Mouse (Mus musculus) spleen, adult 2 months (tissue): Measurements from ENCODE around the gene Bbs10. TPM values are rescaled to one million over a fixed set of nuclear protein-coding genes. Genes with fewer than 3 reads are reported as not detected.

Source experiments
- DNase-seq, 2 experiments: peaks; one replicate each; pipeline versions ENCODE4 v3.0.0 to v3.0.0-alpha.2; 2012 to 2021; ENCODE audit warnings: low spot score in 2 of 2, low read depth in 1 of 2
- H3K27ac ChIP-seq: fragments of 200-500 bp; 2 replicates; pipeline ENCODE4 v1.5.1; 2012; ENCODE audit warnings: low read length, inconsistent platforms; ENCODE audit not compliant: insufficient read depth
- H3K27me3 ChIP-seq: fragments of 200-500 bp; 2 replicates; pipeline ENCODE4 v1.6.1; 2012; ENCODE audit warnings: mild to moderate bottlenecking, moderate library complexity, low read length, inconsistent platforms; ENCODE audit not compliant: control insufficient read depth, insufficient read depth
- H3K36me3 ChIP-seq: fragments of 200-500 bp; 2 replicates; pipeline ENCODE4 v1.6.1; 2012; ENCODE audit warnings: mild to moderate bottlenecking, low read length, inconsistent platforms; ENCODE audit not compliant: control insufficient read depth, insufficient read depth
- H3K4me1 ChIP-seq: fragments of 200-500 bp; 2 replicates; pipeline ENCODE4 v1.6.1; 2011; ENCODE audit warnings: inconsistent platforms; ENCODE audit not compliant: control insufficient read depth, insufficient read depth, insufficient read length
- H3K4me3 ChIP-seq: fragments of 200-500 bp; 2 replicates; pipeline ENCODE4 v1.5.1; 2011; ENCODE audit warnings: mild to moderate bottlenecking, inconsistent platforms; ENCODE audit not compliant: insufficient read depth, insufficient read length; ENCODE audit errors: extremely low read depth
- CTCF ChIP-seq: fragments of 200-500 bp; IDR thresholded peaks from 2 replicates; pipeline ENCODE4 v1.5.1; 2011; ENCODE audit warnings: mild to moderate bottlenecking, inconsistent platforms; ENCODE audit not compliant: insufficient read depth, insufficient read length, insufficient replicate concordance; ENCODE audit errors: extremely low read depth
- POLR2A ChIP-seq: fragments of 200-500 bp; IDR thresholded peaks from 2 replicates; pipeline ENCODE4 v1.6.1; 2011; ENCODE audit warnings: low read depth, low read length, inconsistent platforms
- WGBS: fragments of 180-500 bp; shearing (Covaris S2); methylation state at CpG from one replicate; pipeline ENCODE4 v1.1.7; 2018; 5-methylcytosine and 5-hydroxymethylcytosine counted together
- polyA plus RNA-seq: library from polyadenylated mRNA; depleted of rRNA; stranded (reverse); fragments of >200 nt; gene quantifications from 2 replicates; pipeline ENCODE4 v1.2.3, GENCODE M21; 2012; rRNA removed

Bbs10 gene
- 0.75 TPM in 2 replicates for polyA plus RNA-seq

- TF ChIP-seq POLR2A (peak; percentile 61; the same call in 1 of the 2 replicates), CTCF (peak; percentile 61; the same call in 1 of the 2 replicates)
- no peaks in the 10 kb centered on the region for H3K27me3 ChIP-seq
- H3K36me3 ChIP-seq, result peaks cover under 1% of the 10 kb centered on the region; the same call in 1 of the 2 replicates
- 1% methylated on average over 54 of the region's 54 CpGs for WGBS
- DNase-seq, result peak; percentile 89 to 91
- H3K4me1 ChIP-seq, result no peaks in the 10 kb centered on the region
- H3K27ac ChIP-seq, result peak within 1 kb of the TSS; percentile 74
- H3K4me3 ChIP-seq, result peak within 1 kb of the TSS; percentile 90
Observed at GRCm38 (mm10) chr10:111298140-111299098, at the start of gene Bbs10. Gene Bbs10 (plus strand): TSS chr10:111298679.

GRCm38 (mm10) chr10:111250192-111250591 lies 48.3 kb upstream of the Bbs10 start:
- WGBS, result 87% methylated on average over 4 of the region's 4 CpGs
- Histone ChIP-seq H3K27ac (no peak overlapping the region), H3K4me3 (no peak overlapping the region), H3K36me3 (no peaks in the 10 kb centered on the region), H3K27me3 (no peaks in the 10 kb centered on the region), H3K4me1 (no peaks in the 10 kb centered on the region)
- DNase-seq, result no peak
- TF ChIP-seq CTCF (no peak), POLR2A (no peak)

- no peak overlapping the region for H3K27ac ChIP-seq
- WGBS, result 81% methylated on average over 5 of the region's 5 CpGs
Observed at GRCm38 (mm10) chr10:111251666-111252065, 46.8 kb upstream of the Bbs10 start.

GRCm38 (mm10) chr10:111255228-111255627 lies 43.3 kb upstream of the Bbs10 start:
- peaks cover 4% of the 10 kb centered on the region for H3K36me3 ChIP-seq
- WGBS, result 95% methylated on average over 6 of the region's 6 CpGs

More at GRCm38 (mm10) chr10:111251666-111252065, 46.8 kb upstream of the Bbs10 start:
- Histone ChIP-seq H3K4me3 (no peak overlapping the region), H3K36me3 (peaks cover 3% of the 10 kb centered on the region), H3K4me1 (no peaks in the 10 kb centered on the region), H3K27me3 (no peaks in the 10 kb centered on the region)
- DNase-seq, result no peak
- TF ChIP-seq POLR2A (no peak), CTCF (no peak)

GRCm38 (mm10) chr10:111256156-111256555 lies 42.3 kb upstream of the Bbs10 start:
- Histone ChIP-seq H3K4me3 (no peak overlapping the region), H3K27me3 (no peaks in the 10 kb centered on the region), H3K27ac (no peak overlapping the region), H3K36me3 (peaks cover 4% of the 10 kb centered on the region), H3K4me1 (no peaks in the 10 kb centered on the region)
- DNase-seq, result no peak
- no peak for TF ChIP-seq CTCF
- TF ChIP-seq POLR2A, result no peak
- WGBS, result 86% methylated on average over 3 of the region's 3 CpGs

More at GRCm38 (mm10) chr10:111255228-111255627, 43.3 kb upstream of the Bbs10 start:
- no peak for TF ChIP-seq POLR2A
- no peak for TF ChIP-seq CTCF
- no peak overlapping the region for H3K4me3 ChIP-seq
- DNase-seq, result no peak
- no peak overlapping the region for H3K27ac ChIP-seq
- H3K27me3 ChIP-seq, result no peaks in the 10 kb centered on the region
- no peaks in the 10 kb centered on the region for H3K4me1 ChIP-seq

- Histone ChIP-seq H3K27me3 (no peaks in the 10 kb centered on the region), H3K4me1 (no peaks in the 10 kb centered on the region), H3K27ac (no peak overlapping the region), H3K4me3 (no peak overlapping the region), H3K36me3 (peaks cover 4% of the 10 kb centered on the region)
- 93% methylated on average over 3 of the region's 3 CpGs for WGBS
- no peak for DNase-seq
- TF ChIP-seq CTCF, result no peak
- no peak for TF ChIP-seq POLR2A
Observed at GRCm38 (mm10) chr10:111257358-111257757, 41.1 kb upstream of the Bbs10 start.

- DNase-seq, result no peak
- 94% methylated on average over 3 of the region's 3 CpGs for WGBS
Observed at GRCm38 (mm10) chr10:111258256-111258655, 40.2 kb upstream of the Bbs10 start.

More at GRCm38 (mm10) chr10:111258256-111258655, 40.2 kb upstream of the Bbs10 start:
- no peaks in the 10 kb centered on the region for H3K4me1 ChIP-seq
- TF ChIP-seq POLR2A (no peak), CTCF (no peak)
- H3K27ac ChIP-seq, result no peak overlapping the region
- H3K36me3 ChIP-seq, result peaks cover 4% of the 10 kb centered on the region
- no peak overlapping the region for H3K4me3 ChIP-seq
- no peaks in the 10 kb centered on the region for H3K27me3 ChIP-seq
